Mouse (Mus musculus): Measurements from ENCODE around the gene Rpp14.

GRCm38 (mm10) chr14:8052661-8053060, 27.5 kb upstream of the Rpp14 start:
- no peak for TF ChIP-seq CTCF (IDR thresholded peaks at IDR 0.05; ENCODE audit: low read depth, low read length)
- no peak for TF ChIP-seq GATA1 (IDR thresholded peaks at IDR 0.05; ENCODE audit: borderline replicate concordance, low read length)
- TF ChIP-seq POLR2AphosphoS5 (IDR thresholded peaks at IDR 0.05; ENCODE audit: insufficient replicate concordance, low read depth, low read length) = no peak
- no peak for TF ChIP-seq TAL1 (conservative IDR thresholded peaks at IDR 0.05; ENCODE audit: low read depth, low read length)

All from G1E (cell line).